Mouse (Mus musculus): ENCODE measurements around the gene Stard10.

- TF ChIP-seq CTCF (IDR thresholded peaks at IDR 0.05; ENCODE audit: low read depth) (no peak), EP300 (IDR thresholded peaks at IDR 0.05; ENCODE audit: low read depth) (no peak)
Measured at GRCm38 (mm10) chr7:101287820-101288219, 29.1 kb upstream of the Stard10 start.

All from liver, postnatal 0 days (tissue).